Mouse (Mus musculus): ENCODE results near the gene Mroh2a.

DNA sequence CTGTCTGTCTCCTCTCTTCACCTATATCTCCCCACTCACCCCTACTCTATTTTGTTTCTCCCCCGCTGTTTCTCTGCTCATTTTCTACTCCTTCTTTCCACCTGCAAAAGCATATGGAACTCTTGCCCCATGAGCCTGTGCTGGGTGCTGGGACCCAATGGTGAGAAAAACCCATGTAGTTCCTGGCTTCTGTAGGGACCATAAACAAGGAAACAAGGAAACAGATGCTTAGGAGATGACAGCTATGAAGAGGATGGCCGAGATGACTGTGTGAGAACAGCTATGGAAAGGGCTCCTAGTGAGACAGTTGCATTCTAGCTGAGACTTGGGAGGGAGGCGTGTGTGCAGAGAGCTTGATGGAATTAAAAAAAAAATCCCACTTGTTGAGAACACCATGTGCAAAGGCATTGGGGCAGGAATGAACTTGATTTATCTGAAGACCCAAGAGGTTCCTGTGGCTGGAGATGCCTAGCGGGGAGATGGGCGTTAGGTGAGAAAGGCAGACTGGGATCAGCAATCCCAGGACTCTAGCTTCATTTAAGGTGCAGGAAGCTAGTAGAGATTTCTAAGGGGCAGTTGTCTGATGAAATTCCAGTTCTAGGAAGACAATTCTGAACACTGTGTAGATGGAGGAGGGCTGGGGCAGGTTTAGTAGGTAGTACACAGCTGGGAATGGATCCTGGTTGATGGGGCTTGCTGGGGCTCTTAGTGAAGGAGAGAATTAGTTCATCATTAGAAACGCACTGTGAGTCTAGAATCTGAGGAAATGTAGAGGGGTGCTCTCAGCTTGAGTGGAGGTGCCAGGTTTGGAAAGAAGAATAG lies 4.4 kb downstream of the Mroh2a start:
- TF ChIP-seq CTCF (IDR thresholded peaks at IDR 0.05; ENCODE audit: low read depth) = no peak
- TF ChIP-seq EP300 (IDR thresholded peaks at IDR 0.05; ENCODE audit: low read depth) = no peak
